Mouse (Mus musculus) ES-Bruce4 (cell line): ENCODE measurements at regions not wholly inside any gene's neighbourhood (a gene's known extent, or its start where the extent isn't known, plus 50 kb on each side); places are given as distances from the start of the nearest gene placed in this dataset.

ENCODE experiments used
- H3K27ac ChIP-seq: 2 replicates; pipeline ENCODE4 v1.5.1; 2012; ENCODE audit warnings: low read length, inconsistent platforms; ENCODE audit not compliant: insufficient read depth
- H3K27me3 ChIP-seq: 2 replicates; pipeline ENCODE4 v1.6.1; 2012; ENCODE audit warnings: mild to moderate bottlenecking, low read length, inconsistent platforms; ENCODE audit not compliant: control insufficient read depth, poor library complexity, insufficient read depth, severe bottlenecking
- H3K36me3 ChIP-seq: 2 replicates; pipeline ENCODE4 v1.6.1; 2012; ENCODE audit warnings: inconsistent platforms, mild to moderate bottlenecking, low read length, moderate library complexity; ENCODE audit not compliant: control insufficient read depth, poor library complexity, insufficient read depth, severe bottlenecking
- H3K4me1 ChIP-seq: one replicate; pipeline ENCODE4 v1.8.1; 2011; ENCODE audit warnings: low read length; ENCODE audit not compliant: control insufficient read depth, insufficient read depth
- H3K4me3 ChIP-seq: 2 replicates; pipeline ENCODE4 v1.5.1; 2011; ENCODE audit warnings: low read depth, mild to moderate bottlenecking, low read length
- H3K9ac ChIP-seq: 2 replicates; pipeline ENCODE4 v1.6.1; 2012; ENCODE audit warnings: low read depth, mild to moderate bottlenecking, inconsistent platforms; ENCODE audit not compliant: poor library complexity, severe bottlenecking
- H3K9me3 ChIP-seq: replicated peaks from 2 replicates; pipeline ENCODE4 v1.6.1; 2012; ENCODE audit warnings: mild to moderate bottlenecking, low read length, inconsistent platforms; ENCODE audit not compliant: control insufficient read depth, poor library complexity, insufficient read depth, severe bottlenecking
- CTCF ChIP-seq: IDR thresholded peaks from one replicate; pipeline ENCODE4 v1.8.1; 2011; ENCODE audit warnings: low read depth, low read length
- EP300 ChIP-seq: IDR thresholded peaks from 2 replicates; pipeline ENCODE4 v1.6.1; 2011; ENCODE audit warnings: low read depth, low read length; ENCODE audit not compliant: insufficient read depth
- POLR2A ChIP-seq: IDR thresholded peaks from one replicate; pipeline ENCODE4 v1.8.1; 2011; ENCODE audit warnings: low read length; ENCODE audit not compliant: insufficient read depth

DNA sequence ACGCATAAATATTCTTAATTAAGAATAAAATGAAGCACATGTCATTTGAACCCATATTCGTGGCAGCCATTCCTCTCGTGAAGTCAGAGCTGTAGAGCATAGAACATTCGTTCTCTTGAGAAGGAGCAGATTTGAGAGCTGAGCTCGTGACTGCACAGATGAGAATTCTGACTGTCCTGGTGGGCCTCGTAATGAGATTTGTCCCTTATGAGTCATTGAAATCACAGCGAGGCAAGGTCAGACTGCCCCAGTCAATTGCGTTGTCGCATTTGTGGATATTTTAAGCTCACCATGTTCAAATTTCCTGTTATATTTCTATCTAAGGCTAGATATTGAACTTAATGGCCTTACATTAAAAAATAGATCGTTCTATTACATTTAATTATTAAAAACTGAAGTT is 94.0 kb upstream of the Rxfp2 start:
- Histone ChIP-seq H3K4me1 (no peaks in the 10 kb centered on the region), H3K9ac (no peak overlapping the region), H3K27ac (no peak overlapping the region), H3K4me3 (no peak overlapping the region), H3K9me3 (no peaks in the 10 kb centered on the region), H3K27me3 (no peaks in the 10 kb centered on the region), H3K36me3 (no peaks in the 10 kb centered on the region)
- no peak for TF ChIP-seq EP300
- no peak for TF ChIP-seq POLR2A
- TF ChIP-seq CTCF, result no peak

DNA sequence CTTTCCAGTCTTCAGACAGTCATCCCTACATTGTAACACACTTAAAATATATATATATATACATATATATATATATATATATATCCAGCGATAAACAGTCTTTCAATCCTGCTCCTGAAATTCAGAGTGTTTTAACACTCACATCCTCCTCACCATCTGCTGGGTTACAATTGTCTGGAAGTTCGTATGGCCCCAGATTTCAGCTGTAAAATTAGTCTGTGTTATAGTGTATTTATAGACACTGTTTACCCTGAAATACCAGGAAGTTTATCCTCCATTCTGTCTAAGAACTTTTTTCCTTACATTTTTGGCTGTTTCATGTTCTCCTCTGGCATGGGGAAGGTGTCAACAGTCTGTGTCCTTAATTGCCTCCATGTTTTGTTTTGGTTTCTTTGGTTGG is 91.7 kb upstream of the Rxfp2 start:
- no peak overlapping the region for H3K9ac ChIP-seq
- no peaks in the 10 kb centered on the region for H3K9me3 ChIP-seq
- H3K36me3 ChIP-seq, result no peaks in the 10 kb centered on the region
- TF ChIP-seq CTCF (no peak), POLR2A (no peak), EP300 (no peak)
- no peaks in the 10 kb centered on the region for H3K27me3 ChIP-seq
- no peaks in the 10 kb centered on the region for H3K4me1 ChIP-seq
- no peak overlapping the region for H3K27ac ChIP-seq
- no peak overlapping the region for H3K4me3 ChIP-seq

DNA sequence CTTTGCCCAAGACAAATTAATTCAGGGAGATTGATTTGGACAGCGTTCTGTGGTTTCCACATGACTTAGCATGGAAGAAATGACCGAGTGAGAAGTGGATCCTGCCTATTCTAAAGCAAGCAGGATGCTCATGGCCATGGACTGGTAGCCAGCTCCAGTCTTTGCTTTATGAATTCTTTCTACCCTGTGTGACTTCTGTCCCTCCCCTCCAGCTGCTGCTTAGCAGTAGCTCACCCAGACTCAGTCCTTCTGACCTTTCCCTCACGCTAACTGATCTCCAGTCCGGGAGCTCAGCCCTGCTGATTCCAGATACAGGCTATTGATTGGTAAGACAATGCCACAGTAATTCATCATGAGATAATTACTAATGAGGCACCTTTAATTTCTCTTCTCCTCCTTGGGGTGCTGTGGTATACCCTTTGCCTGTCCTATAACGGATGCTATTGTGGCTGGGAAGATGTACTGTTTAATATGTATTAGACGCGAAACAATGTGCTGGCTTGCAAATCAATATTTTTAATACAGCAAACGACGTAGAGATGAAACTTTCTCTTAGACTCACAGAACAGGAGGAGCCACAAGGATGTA is 86.8 kb upstream of the Rxfp2 start:
- H3K27me3 ChIP-seq, result no peaks in the 10 kb centered on the region
- no peak overlapping the region for H3K9ac ChIP-seq
- no peak for TF ChIP-seq CTCF
- H3K9me3 ChIP-seq, result no peaks in the 10 kb centered on the region
- no peak overlapping the region for H3K4me3 ChIP-seq
- no peak overlapping the region for H3K27ac ChIP-seq
- H3K36me3 ChIP-seq, result no peaks in the 10 kb centered on the region
- no peaks in the 10 kb centered on the region for H3K4me1 ChIP-seq

DNA sequence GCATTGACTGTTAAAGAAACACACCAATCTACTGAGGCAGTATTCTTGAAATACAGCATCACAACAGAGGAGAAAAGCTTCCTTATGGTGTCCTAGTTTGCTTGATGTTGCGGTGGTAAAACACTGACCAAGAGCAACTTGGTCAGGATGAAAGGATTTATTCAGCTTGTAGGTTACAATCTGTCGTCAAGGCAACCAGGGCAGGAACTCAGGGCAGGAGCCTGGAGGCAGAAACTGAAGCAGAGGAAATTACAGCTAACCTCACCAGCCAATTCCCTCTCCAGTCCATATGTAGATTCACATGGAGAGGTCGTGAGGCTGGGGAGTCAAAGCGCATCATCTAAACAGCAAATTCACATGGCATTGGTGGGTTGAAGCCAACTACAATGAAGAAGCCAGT is 86.3 kb upstream of the Rxfp2 start:
- Histone ChIP-seq H3K9me3 (no peaks in the 10 kb centered on the region), H3K27ac (no peak overlapping the region)
- TF ChIP-seq POLR2A (no peak), EP300 (no peak), CTCF (no peak)

DNA sequence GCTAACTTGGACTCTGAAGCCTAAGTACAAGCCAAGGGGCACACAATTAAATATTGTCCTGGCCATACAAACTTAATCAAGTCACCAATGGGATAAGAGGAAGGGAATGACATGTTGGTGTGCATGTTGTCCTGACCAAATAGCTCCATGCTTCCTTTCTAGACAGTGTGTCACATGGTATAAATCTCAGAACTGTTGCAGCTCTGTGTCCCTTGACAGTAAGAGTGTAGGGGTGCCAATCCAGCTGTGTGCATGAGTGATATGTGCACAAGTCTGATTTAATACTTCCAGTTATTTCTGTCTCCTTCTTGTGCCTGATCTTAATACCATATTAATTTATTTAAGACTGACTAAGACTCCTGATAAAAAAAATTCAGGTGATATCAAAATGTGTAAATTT is 72.8 kb upstream of the Rxfp2 start:
- Histone ChIP-seq H3K27me3 (no peaks in the 10 kb centered on the region), H3K4me3 (no peak overlapping the region), H3K9me3 (no peaks in the 10 kb centered on the region), H3K9ac (no peak overlapping the region), H3K36me3 (no peaks in the 10 kb centered on the region), H3K4me1 (no peaks in the 10 kb centered on the region), H3K27ac (no peak overlapping the region)
- TF ChIP-seq POLR2A (no peak), CTCF (no peak), EP300 (no peak)

More for the DNA sequence above, 86.3 kb upstream of the Rxfp2 start:
- Histone ChIP-seq H3K4me3 (no peak overlapping the region), H3K36me3 (no peaks in the 10 kb centered on the region), H3K4me1 (no peaks in the 10 kb centered on the region), H3K27me3 (no peaks in the 10 kb centered on the region), H3K9ac (no peak overlapping the region)

DNA sequence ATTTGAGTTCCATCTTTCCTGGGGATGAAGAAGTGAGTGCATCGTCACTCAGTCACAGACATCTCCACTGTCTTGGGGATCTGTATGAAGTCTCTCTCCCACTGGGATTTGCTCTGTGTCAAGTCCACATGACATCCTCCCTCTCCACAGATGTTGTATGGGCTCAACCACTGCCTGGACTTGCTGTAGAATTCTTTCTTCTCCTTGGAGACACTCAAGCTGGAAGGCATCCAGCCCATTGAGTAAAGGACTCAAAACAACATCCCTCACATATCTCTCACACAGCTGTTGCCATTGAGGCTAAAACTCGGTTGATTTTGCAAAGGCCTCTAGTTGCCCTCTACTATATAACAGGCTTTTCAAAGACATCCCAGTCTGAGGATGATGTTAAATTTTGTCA is 71.0 kb upstream of the Rxfp2 start:
- Histone ChIP-seq H3K4me3 (no peak overlapping the region), H3K27me3 (no peaks in the 10 kb centered on the region)
- no peak for TF ChIP-seq CTCF
- no peak for TF ChIP-seq POLR2A
- no peak for TF ChIP-seq EP300

More for the DNA sequence above, 71.0 kb upstream of the Rxfp2 start:
- H3K36me3 ChIP-seq, result no peaks in the 10 kb centered on the region
- no peak overlapping the region for H3K9ac ChIP-seq
- H3K4me1 ChIP-seq, result no peaks in the 10 kb centered on the region
- no peaks in the 10 kb centered on the region for H3K9me3 ChIP-seq
- no peak overlapping the region for H3K27ac ChIP-seq
